Comparison of ENCODE assay signal across 17 mouse cellular contexts in the genomic region with DNA sequence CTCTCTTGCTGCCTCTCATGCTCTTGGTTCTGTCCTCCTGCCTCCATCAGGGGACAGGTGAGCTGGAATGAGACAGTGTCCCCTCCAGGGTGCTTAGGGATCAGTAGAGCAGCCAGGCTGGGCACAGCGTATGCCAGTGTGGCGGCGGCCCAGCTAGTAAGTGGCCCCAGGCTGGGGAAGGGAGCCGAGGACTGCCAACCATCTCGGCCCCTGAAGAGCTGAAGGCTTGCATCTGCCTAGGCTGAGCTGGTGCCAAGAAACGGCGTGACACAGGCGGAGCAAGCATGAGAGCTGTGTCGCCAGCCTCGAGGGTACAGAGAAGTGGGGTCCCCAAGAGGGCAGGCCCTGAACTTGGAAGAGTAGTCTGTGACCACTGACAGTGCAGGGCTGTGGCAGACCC. TPM values are rescaled to one million over a fixed set of nuclear protein-coding genes. Genes with fewer than 3 reads are reported as not detected.
DNase-seq lines count a peak whose midpoint lies in the region; ATAC-seq and TF ChIP-seq lines count a peak whose summit lies in the region.
"Had no signal": no experiment of that assay in that cellular context is flagged by ENCODE, and none has a peak within 500 bp of the region (broad histone marks: within the 10 kb centered on the region; RNA-seq: fewer than 3 reads in every experiment).

No protein-coding gene starts in this region.

- H3K27me3 ChIP-seq in forebrain, embryonic 15.5 days = no peaks in the 10 kb centered on the region
- no peaks in the 10 kb centered on the region for H3K27me3 ChIP-seq in forebrain, embryonic 11.5 days (ENCODE audit: control insufficient read depth, insufficient read depth, low read length)
- H3K27me3 ChIP-seq in midbrain, embryonic 14.5 days (ENCODE audit: control insufficient read depth, insufficient read depth, low read length) = no peaks in the 10 kb centered on the region
- H3K27me3 ChIP-seq in midbrain, embryonic 16.5 days (ENCODE audit: control insufficient read depth, insufficient read depth, low read depth, low read length) = peaks cover 2% of the 10 kb centered on the region
- no peaks in the 10 kb centered on the region for H3K27me3 ChIP-seq in cerebellum, adult 2 months (ENCODE audit: control insufficient read depth, insufficient read depth, low read length)
- H3K27me3 ChIP-seq in hindbrain, embryonic 13.5 days = peaks cover 21% of the 10 kb centered on the region
- no peaks in the 10 kb centered on the region; the same call in 1 of the 2 replicates for H3K27me3 ChIP-seq in thymus, adult 2 months (ENCODE audit: control insufficient read depth, insufficient read depth, low read length)

- H3K4me1 ChIP-seq in forebrain, embryonic 15.5 days = peaks cover 8% of the 10 kb centered on the region
- no peaks in the 10 kb centered on the region; the same call in 1 of the 2 replicates for H3K4me1 ChIP-seq in forebrain, embryonic 11.5 days (replicated peaks; ENCODE audit: control insufficient read depth, insufficient read depth, low read length)
- H3K4me1 ChIP-seq in midbrain, embryonic 14.5 days (ENCODE audit: control insufficient read depth, insufficient read depth, low read length) = peaks cover 11% of the 10 kb centered on the region
- H3K4me1 ChIP-seq in midbrain, embryonic 16.5 days (ENCODE audit: control insufficient read depth, insufficient read depth, low read length) = peaks cover 4% of the 10 kb centered on the region
- peaks cover 16% of the 10 kb centered on the region for H3K4me1 ChIP-seq in cerebellum, adult 2 months (ENCODE audit: control insufficient read depth, insufficient read depth, low read length)
- H3K4me1 ChIP-seq in hindbrain, embryonic 13.5 days (replicated peaks) = peaks cover 36% of the 10 kb centered on the region
- no peaks in the 10 kb centered on the region for H3K4me1 ChIP-seq in thymus, adult 2 months (replicated peaks; ENCODE audit: control insufficient read depth, insufficient read depth, low read length)
- H3K4me1 ChIP-seq: limb, embryonic 13.5 days had no signal

- H3K4me3 ChIP-seq in forebrain, embryonic 15.5 days = no peak overlapping the region
- no peak overlapping the region for H3K4me3 ChIP-seq in forebrain, embryonic 11.5 days (ENCODE audit: low read depth, low read length)
- H3K4me3 ChIP-seq in midbrain, embryonic 14.5 days (replicated peaks; ENCODE audit: low read depth, low read length) = no peak overlapping the region
- H3K4me3 ChIP-seq in midbrain, embryonic 16.5 days (ENCODE audit: low read depth, low read length) = no peak overlapping the region
- no peak overlapping the region for H3K4me3 ChIP-seq in cerebellum, adult 2 months (replicated peaks; ENCODE audit: insufficient read depth, low read depth, low read length)
- H3K4me3 ChIP-seq in hindbrain, embryonic 13.5 days = no peak overlapping the region
- no peak overlapping the region for H3K4me3 ChIP-seq in thymus, adult 2 months (ENCODE audit: control insufficient read depth, insufficient read depth, low read length)
- H3K4me3 ChIP-seq: erythroblast, embryonic 14.5 days; hindbrain, embryonic 15.5 days; limb, embryonic 13.5 days had no signal

- no peak overlapping the region for H3K4me2 ChIP-seq in forebrain, embryonic 15.5 days (replicated peaks)
- no peak overlapping the region for H3K4me2 ChIP-seq in forebrain, embryonic 11.5 days (ENCODE audit: low read depth, low read length, severe bottlenecking)
- H3K4me2 ChIP-seq in midbrain, embryonic 14.5 days (ENCODE audit: low read length) = no peak overlapping the region
- no peak overlapping the region for H3K4me2 ChIP-seq in midbrain, embryonic 16.5 days (ENCODE audit: low read length)
- no peak overlapping the region for H3K4me2 ChIP-seq in hindbrain, embryonic 13.5 days
- H3K4me2 ChIP-seq: heart, embryonic 11.5 days; hindbrain, embryonic 15.5 days; limb, embryonic 13.5 days; lung, embryonic 14.5 days had no signal

- WGBS in forebrain, embryonic 15.5 days = 54% methylated on average over 10 of the region's 10 CpGs
- WGBS in forebrain, embryonic 11.5 days = 84% methylated on average over 10 of the region's 10 CpGs
- WGBS in midbrain, embryonic 14.5 days = 79% methylated on average over 10 of the region's 10 CpGs
- 82% methylated on average over 10 of the region's 10 CpGs for WGBS in midbrain, embryonic 16.5 days
- WGBS in cerebellum, adult 2 months = 8% methylated on average over 10 of the region's 10 CpGs
- 61% methylated on average over 10 of the region's 10 CpGs for WGBS in hindbrain, embryonic 13.5 days
- 96% methylated on average over 10 of the region's 10 CpGs for WGBS in thymus, adult 2 months

- no peaks in the 10 kb centered on the region for H3K9me3 ChIP-seq in forebrain, embryonic 15.5 days
- H3K9me3 ChIP-seq in forebrain, embryonic 11.5 days (ENCODE audit: control insufficient read depth, low read length) = no peaks in the 10 kb centered on the region
- H3K9me3 ChIP-seq in midbrain, embryonic 14.5 days (ENCODE audit: control insufficient read depth, low read length) = no peaks in the 10 kb centered on the region
- H3K9me3 ChIP-seq in midbrain, embryonic 16.5 days (replicated peaks; ENCODE audit: control insufficient read depth, low read length, poor library complexity, severe bottlenecking) = no peaks in the 10 kb centered on the region
- H3K9me3 ChIP-seq in hindbrain, embryonic 13.5 days = no peaks in the 10 kb centered on the region
- H3K9me3 ChIP-seq: hindbrain, embryonic 15.5 days; limb, embryonic 13.5 days had no signal

- no peak overlapping the region for H3K9ac ChIP-seq in forebrain, embryonic 15.5 days (replicated peaks)
- no peak overlapping the region for H3K9ac ChIP-seq in forebrain, embryonic 11.5 days (ENCODE audit: low read length)
- no peak overlapping the region for H3K9ac ChIP-seq in midbrain, embryonic 14.5 days (replicated peaks; ENCODE audit: low read length)
- no peak overlapping the region for H3K9ac ChIP-seq in midbrain, embryonic 16.5 days (ENCODE audit: low read depth, low read length)
- peak overlapping the region; percentile 10; the same call in 1 of the 2 replicates for H3K9ac ChIP-seq in hindbrain, embryonic 13.5 days
- H3K9ac ChIP-seq: hindbrain, embryonic 15.5 days; limb, embryonic 13.5 days; lung, embryonic 14.5 days had no signal

- no peak for DNase-seq in forebrain, embryonic 11.5 days (ENCODE audit: low spot score)
- DNase-seq in midbrain, embryonic 14.5 days = peak; percentile 32
- peak; percentile 68 to 82 for DNase-seq in cerebellum, adult 2 months
- DNase-seq in urinary bladder, adult 18-20 months (ENCODE audit: low spot score in 2 of 2) = no peak
- DNase-seq in thymus, adult 2 months = no peak
- DNase-seq: gastrocnemius, postnatal 14 days; lung, embryonic 14.5 days; thymus, adult 18-20 months had no signal

- peak; percentile 54 for ATAC-seq in forebrain, embryonic 15.5 days (replicated peaks)
- ATAC-seq in forebrain, embryonic 11.5 days (replicated peaks; ENCODE audit: low FRiP score) = no peak
- ATAC-seq in midbrain, embryonic 14.5 days (ENCODE audit: low FRiP score, low TSS enrichment) = no peak
- no peak for ATAC-seq in midbrain, embryonic 16.5 days
- ATAC-seq in hindbrain, embryonic 13.5 days (ENCODE audit: low FRiP score) = no peak
- ATAC-seq: activated CD4-positive, CD25-positive, alpha-beta regulatory T cell, adult 4 months had no signal

- TF ChIP-seq CTCF in cerebellum, adult 2 months (IDR thresholded peaks at IDR 0.05; ENCODE audit: borderline replicate concordance, insufficient read depth, low read depth, low read length) = no peak
- TF ChIP-seq CTCF in thymus, adult 2 months (IDR thresholded peaks at IDR 0.05; ENCODE audit: borderline replicate concordance, control insufficient read depth, extremely low read depth, insufficient read depth, low read length, poor library complexity) = no peak

- no peak overlapping the region; the same call in 1 of the 2 replicates for H3K27ac ChIP-seq in forebrain, embryonic 15.5 days (replicated peaks)
- no peak overlapping the region for H3K27ac ChIP-seq in forebrain, embryonic 11.5 days (ENCODE audit: low read depth, low read length)
- no peak overlapping the region for H3K27ac ChIP-seq in midbrain, embryonic 14.5 days (replicated peaks; ENCODE audit: low read depth, low read length)
- no peak overlapping the region for H3K27ac ChIP-seq in midbrain, embryonic 16.5 days (ENCODE audit: low read length)
- H3K27ac ChIP-seq in cerebellum, adult 2 months (ENCODE audit: insufficient read depth, low read length) = no peak overlapping the region
- H3K27ac ChIP-seq in hindbrain, embryonic 13.5 days = 0 out of 2 replicates have a peak overlapping the region, but pooled peaks have one; percentile 30
- no peak overlapping the region for H3K27ac ChIP-seq in thymus, adult 2 months (ENCODE audit: control insufficient read depth, insufficient read depth, low read length)
- H3K27ac ChIP-seq: hindbrain, embryonic 15.5 days; limb, embryonic 13.5 days had no signal

- no peaks in the 10 kb centered on the region for H3K36me3 ChIP-seq in forebrain, embryonic 15.5 days
- H3K36me3 ChIP-seq in forebrain, embryonic 11.5 days (ENCODE audit: control insufficient read depth, insufficient read depth, low read length) = no peaks in the 10 kb centered on the region
- H3K36me3 ChIP-seq in midbrain, embryonic 14.5 days (ENCODE audit: control insufficient read depth, insufficient read depth, low read length) = 0 out of 2 replicates have a peak, but pooled peaks cover 5% of the 10 kb centered on the region
- no peaks in the 10 kb centered on the region for H3K36me3 ChIP-seq in midbrain, embryonic 16.5 days (ENCODE audit: control insufficient read depth, insufficient read depth, low read length)
- H3K36me3 ChIP-seq in hindbrain, embryonic 13.5 days = peaks cover 12% of the 10 kb centered on the region; the same call in 1 of the 2 replicates
- no peaks in the 10 kb centered on the region for H3K36me3 ChIP-seq in thymus, adult 2 months (ENCODE audit: control insufficient read depth, insufficient read depth, low read length)
- H3K36me3 ChIP-seq: hindbrain, embryonic 15.5 days had no signal

- no peak for TF ChIP-seq POLR2A in cerebellum, adult 2 months (IDR thresholded peaks at IDR 0.05; ENCODE audit: borderline replicate concordance, insufficient read depth, low read length)
- no peak for TF ChIP-seq POLR2A in thymus, adult 2 months (IDR thresholded peaks at IDR 0.05; ENCODE audit: control insufficient read depth, extremely low read depth, insufficient read depth, low read length, poor library complexity)

RNA-seq across cellular contexts. Expression of a gene that starts 8.9 kb away (rescaled TPM):
- polyA plus RNA-seq in forebrain, embryonic 15.5 days (2015; fragmentation: Nextera tagmentation; extraction: Ambion mirVana) = 1.3 and 1.8 TPM in 2 replicates
- 0.57 and 0.79 TPM in 2 replicates for polyA plus RNA-seq in forebrain, embryonic 11.5 days (2014; fragmentation: Nextera tagmentation; extraction: Ambion mirVana)
- polyA plus RNA-seq in midbrain, embryonic 14.5 days (2014; fragmentation: Nextera tagmentation; extraction: Ambion mirVana) = 1.3 and 2.7 TPM in 2 replicates
- polyA plus RNA-seq in midbrain, embryonic 16.5 days (2015; fragmentation: Nextera tagmentation; extraction: Ambion mirVana) = 1.1 and 1.2 TPM in 2 replicates
- 114 and 129 TPM in 2 replicates for polyA plus RNA-seq in cerebellum, adult 2 months (2012; rRNA removed)
- 1.3 and 1.4 TPM in 2 replicates for polyA plus RNA-seq in hindbrain, embryonic 13.5 days (2015; fragmentation: Nextera tagmentation; extraction: Ambion mirVana)
- 0.11 and 0.19 TPM in 2 replicates for polyA plus RNA-seq in thymus, adult 2 months (2012; rRNA removed)
- polyA plus RNA-seq: erythroblast, embryonic 14.5 days; kidney, embryonic 14.5 days had no signal

RNA-seq across cellular contexts. Expression of a gene that starts 33.2 kb away (rescaled TPM):
- 72.3 and 78.4 TPM in 2 replicates for polyA plus RNA-seq in forebrain, embryonic 15.5 days (2015; fragmentation: Nextera tagmentation; extraction: Ambion mirVana)
- polyA plus RNA-seq in forebrain, embryonic 11.5 days (2014; fragmentation: Nextera tagmentation; extraction: Ambion mirVana) = 70.9 and 76.4 TPM in 2 replicates
- polyA plus RNA-seq in midbrain, embryonic 14.5 days (2014; fragmentation: Nextera tagmentation; extraction: Ambion mirVana) = 60.0 and 63.6 TPM in 2 replicates
- polyA plus RNA-seq in midbrain, embryonic 16.5 days (2015; fragmentation: Nextera tagmentation; extraction: Ambion mirVana) = 49.4 and 51.3 TPM in 2 replicates
- 62.1 and 63.2 TPM in 2 replicates for polyA plus RNA-seq in cerebellum, adult 2 months (2012; rRNA removed)
- 71.6 and 74.5 TPM in 2 replicates for polyA plus RNA-seq in hindbrain, embryonic 13.5 days (2015; fragmentation: Nextera tagmentation; extraction: Ambion mirVana)
- 66.0 and 73.8 TPM in 2 replicates for polyA plus RNA-seq in thymus, adult 2 months (2012; rRNA removed)

RNA-seq across cellular contexts. Expression of a gene that starts 33.5 kb away (rescaled TPM):
- 538 and 557 TPM in 2 replicates for polyA plus RNA-seq in forebrain, embryonic 15.5 days (2015; fragmentation: Nextera tagmentation; extraction: Ambion mirVana)
- 550 and 552 TPM in 2 replicates for polyA plus RNA-seq in forebrain, embryonic 11.5 days (2014; fragmentation: Nextera tagmentation; extraction: Ambion mirVana)
- polyA plus RNA-seq in midbrain, embryonic 14.5 days (2014; fragmentation: Nextera tagmentation; extraction: Ambion mirVana) = 495 and 649 TPM in 2 replicates
- polyA plus RNA-seq in midbrain, embryonic 16.5 days (2015; fragmentation: Nextera tagmentation; extraction: Ambion mirVana) = 525 and 569 TPM in 2 replicates
- polyA plus RNA-seq in cerebellum, adult 2 months (2012; rRNA removed) = 1,309 and 1,338 TPM in 2 replicates
- 541 and 557 TPM in 2 replicates for polyA plus RNA-seq in hindbrain, embryonic 13.5 days (2015; fragmentation: Nextera tagmentation; extraction: Ambion mirVana)
- 662 and 850 TPM in 2 replicates for polyA plus RNA-seq in thymus, adult 2 months (2012; rRNA removed)

Comparison
In these comparisons a context has a peak if more than half of its experiments do, and no peak if none do; other contexts are left out.
1. DNase-seq: peak in midbrain, embryonic 14.5 days (single experiment) and cerebellum, adult 2 months (2 of 2); none in forebrain, embryonic 11.5 days (single experiment), urinary bladder, adult 18-20 months (0 of 2) and thymus, adult 2 months (single experiment).
2. RNA of a gene that starts 8.9 kb away (polyA plus RNA-seq): 114 to 129 TPM in cerebellum, adult 2 months; 1.3 to 1.4 TPM in hindbrain, embryonic 13.5 days, 1.3 to 2.7 TPM in midbrain, embryonic 14.5 days, 1.3 to 1.8 TPM in forebrain, embryonic 15.5 days, 1.1 to 1.2 TPM in midbrain, embryonic 16.5 days, 0.57 to 0.79 TPM in forebrain, embryonic 11.5 days and 0.11 to 0.19 TPM in thymus, adult 2 months; every median in the first group is over 10 times any median in the second.